Mouse (Mus musculus) urinary bladder, postnatal 25 days (tissue): ENCODE measurements around the gene Tbx19.

Source experiments
- DNase-seq: peaks from one replicate; pipeline ENCODE4 v3.0.0; 2022; ENCODE audit warnings: low spot score

The Tbx19 gene

GRCm38 (mm10) chr1:165114460-165115175 is 46.0 kb downstream of the Tbx19 start:
- DNase-seq, result no peak

- no peak for DNase-seq
Measured at GRCm38 (mm10) chr1:165113700-165114099, 46.9 kb downstream of the Tbx19 start.

GRCm38 (mm10) chr1:165110659-165111058 is 49.9 kb downstream of the Tbx19 start:
- no peak for DNase-seq

GRCm38 (mm10) chr1:165109135-165109534 is 51.4 kb downstream of the Tbx19 start:
- no peak for DNase-seq

GRCm38 (mm10) chr1:165108477-165108876 is 52.1 kb downstream of the Tbx19 start:
- no peak for DNase-seq

GRCm38 (mm10) chr1:165106011-165106385 is 54.6 kb downstream of the Tbx19 start:
- DNase-seq, result no peak

- no peak for DNase-seq
Measured at GRCm38 (mm10) chr1:165105270-165106010, 55.1 kb downstream of the Tbx19 start.

- DNase-seq, result no peak
Measured at GRCm38 (mm10) chr1:165104707-165105259, 55.8 kb downstream of the Tbx19 start.

GRCm38 (mm10) chr1:165099569-165099968 is 61.0 kb downstream of the Tbx19 start:
- no peak for DNase-seq

GRCm38 (mm10) chr1:165094871-165095270 is 65.7 kb downstream of the Tbx19 start:
- DNase-seq, result no peak

GRCm38 (mm10) chr1:165091721-165092120 is 68.9 kb downstream of the Tbx19 start:
- no peak for DNase-seq

GRCm38 (mm10) chr1:165089556-165089955 is 71.0 kb downstream of the Tbx19 start:
- DNase-seq, result no peak
